Mouse (Mus musculus) MEL (cell line): ENCODE results near the gene Tunar. TPM values are rescaled to one million over a fixed set of nuclear protein-coding genes. Genes with fewer than 3 reads are reported as not detected.
A peak's percentile ranks its signal among the peaks of the same experiment; 100 is the strongest.

ENCODE experiments used
- DNase-seq: peaks from one replicate; pipeline ENCODE4 v3.0.0; 2011; ENCODE audit warnings: low read depth, low spot score
- H3K27ac ChIP-seq: 2 replicates; pipeline ENCODE4 v1.5.1; 2012; ENCODE audit warnings: low read depth, mild to moderate bottlenecking, control low read depth, low read length, moderate library complexity; ENCODE audit not compliant: control insufficient read depth
- H3K27me3 ChIP-seq, 2 experiments: fragments of 150-350 bp in 1 of 2; sonication (generic) in 1 of 2; 2 replicates each; pipeline ENCODE4 v1.6.1; 2012; ENCODE audit warnings: low read length in 2 of 2, mild to moderate bottlenecking in 2 of 2, improper control_type of control experiment in 1 of 2, moderate library complexity in 1 of 2; ENCODE audit not compliant: insufficient read depth in 2 of 2, control insufficient read depth in 1 of 2
- H3K36me3 ChIP-seq, 2 experiments: 2 replicates each; pipeline ENCODE4 v1.6.1; 2012 to 2014; ENCODE audit warnings: low read length in 2 of 2, improper control_type of control experiment in 1 of 2, inconsistent platforms in 1 of 2, mild to moderate bottlenecking in 1 of 2; ENCODE audit not compliant: insufficient read depth in 2 of 2, control insufficient read depth in 1 of 2
- H3K4me1 ChIP-seq, 2 experiments: fragments of 150-350 bp in 1 of 2; sonication (generic) in 1 of 2; 2 replicates each; pipeline ENCODE4 v1.6.1; 2012; ENCODE audit warnings: low read length in 2 of 2, improper control_type of control experiment in 1 of 2, mild to moderate bottlenecking in 1 of 2; ENCODE audit not compliant: insufficient read depth in 2 of 2, control insufficient read depth in 1 of 2
- H3K4me3 ChIP-seq, 2 experiments: fragments of 150-350 bp in 1 of 2; sonication (generic) in 1 of 2; 2 replicates each; pipeline ENCODE4 v1.5.1; 2012; ENCODE audit warnings: low read depth in 2 of 2, low read length in 2 of 2, mild to moderate bottlenecking in 2 of 2, moderate library complexity in 2 of 2, control low read depth in 1 of 2, improper control_type of control experiment in 1 of 2; ENCODE audit not compliant: control insufficient read depth in 1 of 2, insufficient read depth in 1 of 2
- H3K79me2 ChIP-seq: 2 replicates; pipeline ENCODE4 v1.6.1; 2012; ENCODE audit warnings: mild to moderate bottlenecking, low read length, moderate library complexity; ENCODE audit not compliant: control insufficient read depth, poor library complexity, insufficient read depth
- H3K9ac ChIP-seq: 2 replicates; pipeline ENCODE4 v1.6.1; 2012; ENCODE audit warnings: low read depth, mild to moderate bottlenecking, control low read depth, low read length, moderate library complexity; ENCODE audit not compliant: control insufficient read depth, poor library complexity, severe bottlenecking
- H3K9me3 ChIP-seq: fragments of 150-350 bp; sonication (generic); replicated peaks from 2 replicates; pipeline ENCODE4 v1.6.1; 2012; ENCODE audit warnings: mild to moderate bottlenecking, low read length, improper control_type of control experiment, moderate library complexity; ENCODE audit not compliant: insufficient read depth
- BHLHE40 ChIP-seq: IDR thresholded peaks from 2 replicates; pipeline ENCODE4 v1.6.1; 2012; ENCODE audit warnings: low read depth, mild to moderate bottlenecking, inconsistent platforms, low read length, improper control_type of control experiment, borderline replicate concordance
- CHD2 ChIP-seq: IDR thresholded peaks from 2 replicates; pipeline ENCODE4 v1.6.1; 2011; ENCODE audit warnings: low read length, improper control_type of control experiment
- E2F4 ChIP-seq: IDR thresholded peaks from 2 replicates; pipeline ENCODE4 v1.6.1; 2011; ENCODE audit warnings: low read depth, low read length, improper control_type of control experiment, borderline replicate concordance
- EP300 ChIP-seq, 2 experiments: IDR thresholded peaks; 2 replicates each; pipeline ENCODE4 v1.6.1; 2011; ENCODE audit warnings: improper control_type of control experiment in 2 of 2, low read length in 2 of 2, low read depth in 1 of 2, mild to moderate bottlenecking in 1 of 2
- ETS1 ChIP-seq: IDR thresholded peaks from 2 replicates; pipeline ENCODE4 v1.6.1; 2012; ENCODE audit warnings: low read depth, mild to moderate bottlenecking, inconsistent platforms, low read length, improper control_type of control experiment, moderate library complexity
- HCFC1 ChIP-seq: IDR thresholded peaks from 2 replicates; pipeline ENCODE4 v1.6.1; 2012; ENCODE audit warnings: low read depth, mild to moderate bottlenecking, inconsistent platforms, low read length, improper control_type of control experiment, moderate library complexity
- JUND ChIP-seq: IDR thresholded peaks from 2 replicates; pipeline ENCODE4 v1.6.1; 2011; ENCODE audit warnings: low read depth, mild to moderate bottlenecking, improper control_type of control experiment, low read length
- KAT2A ChIP-seq: conservative IDR thresholded peaks from 2 replicates; pipeline ENCODE4 v1.6.1; 2012; ENCODE audit warnings: low read depth, low read length, improper control_type of control experiment, inconsistent platforms
- MAFK ChIP-seq: IDR thresholded peaks from 2 replicates; pipeline ENCODE4 v1.6.1; 2011; ENCODE audit warnings: low read depth, mild to moderate bottlenecking, low read length, improper control_type of control experiment, borderline replicate concordance
- MAX ChIP-seq: IDR thresholded peaks from 2 replicates; pipeline ENCODE4 v1.6.1; 2011; ENCODE audit warnings: low read length, improper control_type of control experiment
- MEF2A ChIP-seq: IDR thresholded peaks from 2 replicates; pipeline ENCODE4 v1.6.1; 2014; ENCODE audit warnings: low read depth, mild to moderate bottlenecking, inconsistent platforms, low read length, improper control_type of control experiment; ENCODE audit not compliant: poor library complexity, insufficient replicate concordance, severe bottlenecking; ENCODE audit errors: extremely low read depth
- MXI1 ChIP-seq: IDR thresholded peaks from 2 replicates; pipeline ENCODE4 v1.6.1; 2011; ENCODE audit warnings: mild to moderate bottlenecking, low read depth, low read length, improper control_type of control experiment
- NRF1 ChIP-seq: IDR thresholded peaks from 2 replicates; pipeline ENCODE4 v1.6.1; 2014; ENCODE audit warnings: low read depth, mild to moderate bottlenecking, inconsistent platforms, low read length, improper control_type of control experiment, moderate library complexity; ENCODE audit not compliant: poor library complexity, insufficient read depth, severe bottlenecking
- POLR2A ChIP-seq, 2 experiments: IDR thresholded peaks; 2 replicates each; pipeline ENCODE4 v1.6.1; 2011 to 2012; ENCODE audit warnings: low read length in 2 of 2, mild to moderate bottlenecking in 2 of 2, control low read depth in 1 of 2, improper control_type of control experiment in 1 of 2, low read depth in 1 of 2, moderate library complexity in 1 of 2; ENCODE audit not compliant: control insufficient read depth in 1 of 2, insufficient read depth in 1 of 2, poor library complexity in 1 of 2
- POLR2AphosphoS2 ChIP-seq: IDR thresholded peaks from 2 replicates; pipeline ENCODE4 v1.6.1; 2011; ENCODE audit warnings: low read length, improper control_type of control experiment
- POLR2AphosphoS5 ChIP-seq: IDR thresholded peaks from 2 replicates; pipeline ENCODE4 v1.6.1; 2012; ENCODE audit warnings: low read depth, borderline replicate concordance, mild to moderate bottlenecking, inconsistent platforms, low read length, moderate library complexity, mixed read lengths
- RAD21 ChIP-seq: IDR thresholded peaks from 2 replicates; pipeline ENCODE4 v1.6.1; 2011; ENCODE audit warnings: mild to moderate bottlenecking, low read depth, low read length, improper control_type of control experiment
- RCOR1 ChIP-seq: IDR thresholded peaks from 2 replicates; pipeline ENCODE4 v1.6.1; 2012; ENCODE audit warnings: low read depth, mild to moderate bottlenecking, inconsistent platforms, low read length, improper control_type of control experiment
- USF1 ChIP-seq: IDR thresholded peaks from 2 replicates; pipeline ENCODE4 v1.6.1; 2014; ENCODE audit warnings: low read depth, mild to moderate bottlenecking, inconsistent platforms, low read length, improper control_type of control experiment, moderate library complexity
- ZKSCAN1 ChIP-seq: IDR thresholded peaks from 2 replicates; pipeline ENCODE4 v1.6.1; 2012; ENCODE audit warnings: low read depth, mild to moderate bottlenecking, inconsistent platforms, low read length, improper control_type of control experiment, moderate library complexity
- ZMIZ1 ChIP-seq: IDR thresholded peaks from 2 replicates; pipeline ENCODE4 v1.6.1; 2012; ENCODE audit warnings: low read depth, mild to moderate bottlenecking, inconsistent platforms, low read length, improper control_type of control experiment, moderate library complexity
- polyA plus RNA-seq, 2 experiments: library from polyadenylated mRNA; stranded (reverse) in 1 of 2; unstranded in 1 of 2; fragments of >175 nt in 1 of 2; fragments of >200 nt in 1 of 2; gene quantifications; 2 replicates each; pipeline versions ENCODE4 v1.2.1 to v1.2.4; 2012; ENCODE audit warnings: low replicate concordance in 2 of 2, low read depth in 1 of 2; ENCODE audit not compliant: insufficient read length in 2 of 2, insufficient read depth in 1 of 2, missing spikeins in 1 of 2
- total RNA-seq: library from RNA; depleted of rRNA; stranded (reverse); fragments of 300-350 nt; gene quantifications from 2 replicates; pipeline ENCODE4 v1.2.3, GENCODE M21; 2012

Tunar gene
- total and polyA plus RNA-seq, 3 experiments: not detected

GRCm38 (mm10) chr12:105314328-105314727 lies 19.3 kb upstream of the Tunar start:
- no peak overlapping the region for H3K9ac ChIP-seq
- TF ChIP-seq KAT2A (no peak), MEF2A (no peak), RCOR1 (no peak), POLR2AphosphoS2 (no peak), BHLHE40 (no peak), MAX (no peak), POLR2AphosphoS5 (no peak), EP300 (IDR thresholded peaks at IDR 0.05; ENCODE audit: low read depth in 1 of 2, low read length in 2 of 2) (no peak), ZMIZ1 (no peak), ZKSCAN1 (no peak)
- TF ChIP-seq, all 39 proteins: peak for 0
- Histone ChIP-seq H3K27me3 (no peaks in the 10 kb centered on the region), H3K4me3 (no peak overlapping the region), H3K4me1 (no peaks in the 10 kb centered on the region), H3K79me2 (no peaks in the 10 kb centered on the region), H3K9me3 (no peaks in the 10 kb centered on the region), H3K36me3 (no peaks in the 10 kb centered on the region), H3K27ac (no peak overlapping the region)
- no peak for DNase-seq

GRCm38 (mm10) chr12:105322160-105322559 lies 11.5 kb upstream of the Tunar start:
- peak; percentile 31 for DNase-seq
- no peaks in the 10 kb centered on the region for H3K9me3 ChIP-seq
- no peak overlapping the region for H3K27ac ChIP-seq
- no peaks in the 10 kb centered on the region for H3K79me2 ChIP-seq
- H3K4me1 ChIP-seq: no peaks in the 10 kb centered on the region
- no peak overlapping the region for H3K9ac ChIP-seq
- no peaks in the 10 kb centered on the region for H3K36me3 ChIP-seq
- H3K27me3 ChIP-seq: no peaks in the 10 kb centered on the region
- TF ChIP-seq NRF1: no peak
- TF ChIP-seq KAT2A: no peak
- no peak for TF ChIP-seq ZKSCAN1
- TF ChIP-seq POLR2A (IDR thresholded peaks at IDR 0.05; ENCODE audit: control insufficient read depth in 1 of 2, insufficient read depth in 1 of 2, low read depth in 1 of 2, low read length in 2 of 2, poor library complexity in 1 of 2): no peak
- no peak for TF ChIP-seq E2F4
- no peak for TF ChIP-seq CHD2
- TF ChIP-seq JUND: no peak
- no peak for TF ChIP-seq HCFC1
- TF ChIP-seq ETS1: no peak
- TF ChIP-seq POLR2AphosphoS5: no peak
- TF ChIP-seq MXI1: no peak
- TF ChIP-seq USF1: no peak
- TF ChIP-seq MAFK: no peak
- TF ChIP-seq RAD21: no peak
- no peak for TF ChIP-seq BHLHE40
- no peak overlapping the region for H3K4me3 ChIP-seq
